Mouse (Mus musculus) yolk sac, embryonic 10.5 days (tissue): ENCODE measurements around the gene Gm13178.

ENCODE experiments used
- DNase-seq: peaks from one replicate; pipeline ENCODE4 v3.0.0-alpha.2; 2017; ENCODE audit warnings: low spot score

Gene Gm13178

GRCm38 (mm10) chr4:144721304-144721703, at the start of gene Gm13178:
Gene Gm13178, minus strand, starts transcription at chr4:144721404.
- DNase-seq = no peak

GRCm38 (mm10) chr4:144765722-144766121, 44.5 kb upstream of the Gm13178 start:
- DNase-seq = peak; percentile 9

- no peak for DNase-seq
Measured at GRCm38 (mm10) chr4:144749139-144749538, 27.9 kb upstream of the Gm13178 start.

GRCm38 (mm10) chr4:144719691-144720090, 1.5 kb downstream of the Gm13178 start:
- DNase-seq = no peak

GRCm38 (mm10) chr4:144718288-144718687, 2.9 kb downstream of the Gm13178 start:
- no peak for DNase-seq

- no peak for DNase-seq
Measured at GRCm38 (mm10) chr4:144686268-144686667, 34.9 kb downstream of the Gm13178 start, which contains the start of gene Gm436. Gene Gm436, minus strand, starts transcription at chr4:144686368.
